ENCODE assay signal across 8 mouse cellular contexts in genomic region chr7:45366652-45367019, GRCm38 (mm10). TPM values are rescaled to one million over a fixed set of nuclear protein-coding genes. Genes with fewer than 3 reads are reported as not detected.
DNase-seq lines count a peak whose midpoint lies in the region; ATAC-seq and TF ChIP-seq lines count a peak whose summit lies in the region.

Gene Ppfia3, minus strand, starts transcription at chr7:45367019.

- TF ChIP-seq CTCF in G1E (IDR thresholded peaks at IDR 0.05; ENCODE audit: low read depth, low read length): no peak

- ATAC-seq in heart, embryonic 15.5 days (replicated peaks; ENCODE audit: insufficient number of reproducible peaks, insufficient read depth, low FRiP score, low read depth): peak; percentile 5; the same call in 1 of the 2 replicates
- ATAC-seq in G1E (ENCODE audit: extremely low read depth, insufficient number of reproducible peaks, low FRiP score, poor library complexity, severe bottlenecking): no peak
- ATAC-seq in liver, embryonic 11.5 days (replicated peaks; ENCODE audit: low FRiP score): no peak
- no peak for ATAC-seq in megakaryocyte progenitor cell, adult 5-6 weeks (replicated peaks; ENCODE audit: poor library complexity)

- peaks cover 72% of the 10 kb centered on the region for H3K27me3 ChIP-seq in heart, embryonic 15.5 days
- peaks cover 52% of the 10 kb centered on the region for H3K27me3 ChIP-seq in G1E (ENCODE audit: insufficient read depth, low read length)
- peaks cover 78% of the 10 kb centered on the region for H3K27me3 ChIP-seq in hindbrain, embryonic 10.5 days (ENCODE audit: insufficient read depth, poor library complexity, severe bottlenecking)
- peaks cover 75% of the 10 kb centered on the region for H3K27me3 ChIP-seq in liver, embryonic 11.5 days (replicated peaks; ENCODE audit: control insufficient read depth, insufficient read depth, low read length)

- no peak for DNase-seq in heart, postnatal 14 days
- no peak for DNase-seq in G1E (ENCODE audit: low spot score)
- DNase-seq in hindbrain, embryonic 10.5 days (ENCODE audit: low spot score): no peak
- no peak for DNase-seq in liver, embryonic 11.5 days (ENCODE audit: low spot score)
- DNase-seq in cerebellum, adult 8-10 months: no peak
- no peak for DNase-seq in lung, postnatal 36 days

- peak within 1 kb of the TSS; percentile 57 for H3K9ac ChIP-seq in heart, embryonic 15.5 days
- H3K9ac ChIP-seq in liver, embryonic 11.5 days (ENCODE audit: low read depth, low read length): peak within 1 kb of the TSS; percentile 70

- peak within 1 kb of the TSS; percentile 99 for H3K4me2 ChIP-seq in heart, embryonic 15.5 days
- H3K4me2 ChIP-seq in liver, embryonic 11.5 days: peak within 1 kb of the TSS; percentile 94

- intact Hi-C loops in heart, postnatal 14 days (cut with DNase I): no loop called here

- WGBS in heart, embryonic 15.5 days: under 1% methylated on average over 26 of the region's 26 CpGs
- WGBS in hindbrain, embryonic 10.5 days: under 1% methylated on average over 26 of the region's 26 CpGs
- WGBS in liver, embryonic 11.5 days: 0% methylated on average over 16 of the region's 26 CpGs

- peak within 1 kb of the TSS; percentile 61 for H3K4me3 ChIP-seq in heart, embryonic 15.5 days
- peak within 1 kb of the TSS; percentile 73 for H3K4me3 ChIP-seq in G1E (ENCODE audit: low read depth, low read length)
- H3K4me3 ChIP-seq in hindbrain, embryonic 10.5 days: peak within 1 kb of the TSS; percentile 85
- peak within 1 kb of the TSS; percentile 58 for H3K4me3 ChIP-seq in liver, embryonic 11.5 days (ENCODE audit: low read depth, low read length)

- H3K36me3 ChIP-seq in heart, embryonic 15.5 days: no peaks in the 10 kb centered on the region
- peaks cover 18% of the 10 kb centered on the region for H3K36me3 ChIP-seq in G1E (replicated peaks)
- no peaks in the 10 kb centered on the region for H3K36me3 ChIP-seq in hindbrain, embryonic 10.5 days
- H3K36me3 ChIP-seq in liver, embryonic 11.5 days (ENCODE audit: control insufficient read depth, insufficient read depth, low read length): no peaks in the 10 kb centered on the region

- no peaks in the 10 kb centered on the region for H3K9me3 ChIP-seq in heart, embryonic 15.5 days (replicated peaks)
- H3K9me3 ChIP-seq in G1E (replicated peaks): no peaks in the 10 kb centered on the region; the same call in 1 of the 2 replicates
- no peaks in the 10 kb centered on the region for H3K9me3 ChIP-seq in hindbrain, embryonic 10.5 days
- H3K9me3 ChIP-seq in liver, embryonic 11.5 days (ENCODE audit: control insufficient read depth, low read length): no peaks in the 10 kb centered on the region

- H3K27ac ChIP-seq in heart, embryonic 15.5 days: peak within 1 kb of the TSS; percentile 52
- H3K27ac ChIP-seq in hindbrain, embryonic 10.5 days: peak within 1 kb of the TSS; percentile 88
- no peak within 1 kb of the TSS for H3K27ac ChIP-seq in liver, embryonic 11.5 days (ENCODE audit: low read depth, low read length)

- peaks cover 41% of the 10 kb centered on the region for H3K4me1 ChIP-seq in heart, embryonic 15.5 days (replicated peaks)
- H3K4me1 ChIP-seq in G1E (ENCODE audit: insufficient read depth, low read depth, low read length): peaks cover 58% of the 10 kb centered on the region
- peaks cover 62% of the 10 kb centered on the region for H3K4me1 ChIP-seq in hindbrain, embryonic 10.5 days (replicated peaks)
- H3K4me1 ChIP-seq in liver, embryonic 11.5 days (replicated peaks; ENCODE audit: control insufficient read depth, insufficient read depth, low read length): peaks cover 22% of the 10 kb centered on the region

RNA-seq across cellular contexts. Expression of gene Ppfia3, which starts in this region (rescaled TPM):
- polyA plus RNA-seq in heart, embryonic 15.5 days (2015; fragmentation: Nextera tagmentation; extraction: Ambion mirVana): 1.6 and 2.1 TPM in 2 replicates
- total RNA-seq in heart, postnatal 14 days (2021): under 1 TPM; 0.22 to 0.29 TPM
- total RNA-seq in G1E (2014; fragmentation: Nextera tagmentation) (1.4 and 1.5 TPM in 2 replicates), G1E (2017) (0.41 and 0.71 TPM in 2 replicates)
- 1.2 and 1.4 TPM in 2 replicates for polyA plus RNA-seq in G1E (2012)
- polyA plus RNA-seq in hindbrain, embryonic 10.5 days (2016; fragmentation: Nextera tagmentation; extraction: Ambion mirVana): 8.4 and 12.9 TPM in 2 replicates
- polyA plus RNA-seq in liver, embryonic 11.5 days (2014; fragmentation: Nextera tagmentation; extraction: Ambion mirVana): 2.0 and 2.1 TPM in 2 replicates
- total RNA-seq in megakaryocyte progenitor cell, adult 5-6 weeks (2015): not detected in 2 replicates
- not detected in 2 replicates for total RNA-seq in megakaryocyte progenitor cell, adult 5-6 weeks (2017)
